Mouse (Mus musculus): ENCODE measurements around the gene Hmg20b. TPM values are rescaled to one million over a fixed set of nuclear protein-coding genes. Genes with fewer than 3 reads are reported as not detected.

Hmg20b gene
- polyA plus RNA-seq, 1 experiment from 2014 or later, result 130 TPM

DNA sequence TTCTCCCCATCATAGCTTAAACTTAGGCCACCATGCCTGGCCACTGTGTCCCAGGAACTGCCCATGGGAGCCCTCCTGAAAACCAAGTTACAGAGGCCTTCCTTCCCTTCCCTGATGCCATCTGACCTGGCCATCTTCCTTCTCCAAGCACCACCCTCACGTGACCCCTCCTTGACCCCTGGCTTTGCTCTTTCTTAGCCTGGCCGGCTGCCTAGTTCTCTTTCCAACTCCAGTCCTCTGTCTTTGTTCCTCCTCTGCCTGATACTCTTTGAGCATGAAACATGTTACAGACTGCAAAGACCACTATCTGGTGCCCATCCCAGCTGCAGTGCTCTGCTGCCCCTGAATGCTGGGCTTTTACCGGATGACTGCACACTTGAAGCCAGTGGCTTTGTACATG, 39.1 kb upstream of the Hmg20b start:
- ATAC-seq (ENCODE audit: insufficient number of reproducible peaks, insufficient read depth, low FRiP score, low TSS enrichment), result no peak
- Histone ChIP-seq H3K9ac (0 out of 2 replicates have a peak overlapping the region, but pooled peaks have one; percentile 24), H3K4me1 (peaks cover 35% of the 10 kb centered on the region), H3K27me3 (no peaks in the 10 kb centered on the region), H3K4me2 (replicated peaks) (no peak overlapping the region), H3K4me3 (no peak overlapping the region), H3K9me3 (no peaks in the 10 kb centered on the region), H3K27ac (no peak overlapping the region), H3K36me3 (peaks cover 33% of the 10 kb centered on the region)
- WGBS, result 60% methylated on average over 3 of the region's 3 CpGs

DNA sequence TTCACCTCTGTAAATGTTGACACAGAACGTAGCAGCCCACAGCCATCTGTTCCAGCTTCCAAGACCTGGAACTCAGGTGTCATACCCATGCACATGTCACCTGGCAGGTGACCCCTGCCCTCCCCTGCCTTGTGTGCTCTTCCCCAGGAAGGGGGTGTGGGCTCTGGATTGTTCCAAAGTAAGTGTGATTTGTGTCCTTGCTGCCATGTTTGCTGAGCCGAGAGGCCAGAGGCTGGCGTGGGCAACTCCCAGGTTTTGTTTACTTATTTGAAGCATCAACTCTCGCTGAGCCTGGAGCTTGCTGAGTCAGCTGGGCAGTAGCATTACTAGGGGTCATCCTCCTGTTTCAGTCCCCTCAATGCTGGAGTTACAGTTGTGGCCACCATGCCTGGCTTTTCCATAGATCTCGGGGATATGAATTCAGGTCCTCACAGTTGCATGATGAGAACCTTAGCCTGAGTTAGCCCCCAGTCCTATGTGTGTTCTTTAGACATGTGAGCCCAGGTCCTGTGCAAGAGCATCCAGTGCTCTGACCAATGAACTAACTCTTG, 38.3 kb upstream of the Hmg20b start, which contains the start of gene Gm48552:
Gm48552 (plus strand) TSS at position 501 of the 551 bp plus-strand sequence.
- Histone ChIP-seq H3K9me3 (no peaks in the 10 kb centered on the region), H3K4me2 (replicated peaks) (no peak within 1 kb of the TSS), H3K36me3 (peaks cover 33% of the 10 kb centered on the region), H3K9ac (0 out of 2 replicates have a peak within 1 kb of the TSS, but pooled peaks have one; percentile 24), H3K27ac (no peak within 1 kb of the TSS), H3K4me1 (peaks cover 31% of the 10 kb centered on the region), H3K4me3 (no peak within 1 kb of the TSS), H3K27me3 (no peaks in the 10 kb centered on the region)
- 87% methylated on average over 5 of the region's 5 CpGs for WGBS
- no peak for ATAC-seq (ENCODE audit: insufficient number of reproducible peaks, insufficient read depth, low FRiP score, low TSS enrichment)

DNA sequence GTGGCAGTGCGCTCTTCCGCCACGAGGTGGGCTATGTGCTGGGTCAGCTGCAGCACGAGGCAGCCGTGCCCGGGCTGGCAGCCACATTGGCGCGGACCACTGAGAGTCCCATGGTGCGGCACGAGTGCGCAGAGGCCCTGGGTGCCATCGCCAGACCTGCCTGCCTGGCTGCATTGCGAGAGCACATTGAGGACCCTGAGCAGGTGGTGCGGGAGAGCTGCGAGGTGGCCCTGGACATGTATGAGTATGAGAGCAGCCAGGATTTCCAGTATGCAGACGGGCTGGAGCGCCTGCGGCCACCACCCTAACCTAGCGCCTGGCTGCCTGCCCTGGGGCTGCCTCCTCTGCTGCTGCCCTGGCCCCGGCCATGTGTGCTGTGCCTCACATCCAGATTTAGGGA, 37.4 kb upstream of the Hmg20b start:
- H3K36me3 ChIP-seq, result peaks cover 33% of the 10 kb centered on the region
- H3K9me3 ChIP-seq, result no peaks in the 10 kb centered on the region
- no peak overlapping the region for H3K27ac ChIP-seq
- 96% methylated on average over 20 of the region's 20 CpGs for WGBS
- H3K9ac ChIP-seq, result no peak overlapping the region
- no peak for ATAC-seq (ENCODE audit: insufficient number of reproducible peaks, insufficient read depth, low FRiP score, low TSS enrichment)
- H3K4me2 ChIP-seq (replicated peaks), result no peak overlapping the region
- H3K4me3 ChIP-seq, result no peak overlapping the region
- peaks cover 22% of the 10 kb centered on the region for H3K4me1 ChIP-seq
- H3K27me3 ChIP-seq, result no peaks in the 10 kb centered on the region

DNA sequence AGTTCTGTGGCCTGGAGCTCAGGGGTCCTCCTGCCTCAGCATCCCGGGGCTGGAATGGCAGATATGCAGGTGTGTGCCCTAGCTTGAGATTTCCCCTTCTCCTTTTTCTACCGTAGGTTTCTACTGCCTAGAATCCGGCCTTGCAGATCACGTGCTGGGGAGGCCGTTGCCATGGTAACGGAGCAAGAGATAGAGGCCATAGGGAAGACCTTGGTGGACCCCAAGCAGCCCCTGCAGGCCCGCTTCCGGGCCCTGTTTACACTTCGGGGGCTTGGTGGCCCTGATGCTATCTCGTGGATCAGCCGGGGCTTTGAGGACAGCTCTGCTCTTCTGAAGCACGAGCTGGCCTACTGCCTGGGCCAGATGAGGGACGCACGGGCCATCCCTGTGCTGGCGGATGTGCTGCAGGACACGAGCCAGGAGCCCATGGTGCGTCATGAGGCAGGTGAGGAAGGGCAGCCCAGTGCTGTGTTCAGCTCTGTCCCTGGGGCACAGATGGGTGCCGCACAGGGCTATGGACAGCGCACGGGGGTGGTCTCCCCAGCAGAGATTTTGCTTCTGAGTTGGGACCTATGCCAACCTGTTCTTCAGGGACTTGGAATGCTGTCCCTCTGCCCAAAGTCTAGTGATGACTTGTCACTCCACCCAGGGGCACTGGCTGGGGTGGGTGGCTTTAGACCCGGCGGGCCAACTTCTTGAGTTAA, 35.5 kb upstream of the Hmg20b start:
- Histone ChIP-seq H3K27ac (no peak overlapping the region), H3K9ac (peak overlapping the region; percentile 75; the same call in 1 of the 2 replicates), H3K4me2 (replicated peaks) (peak overlapping the region; percentile 82), H3K4me3 (peak overlapping the region; percentile 78; the same call in 1 of the 2 replicates), H3K4me1 (peaks cover 22% of the 10 kb centered on the region), H3K27me3 (no peaks in the 10 kb centered on the region), H3K9me3 (no peaks in the 10 kb centered on the region), H3K36me3 (peaks cover 33% of the 10 kb centered on the region)
- 88% methylated on average over 22 of the region's 22 CpGs for WGBS
- ATAC-seq (ENCODE audit: insufficient number of reproducible peaks, insufficient read depth, low FRiP score, low TSS enrichment), result no peak

DNA sequence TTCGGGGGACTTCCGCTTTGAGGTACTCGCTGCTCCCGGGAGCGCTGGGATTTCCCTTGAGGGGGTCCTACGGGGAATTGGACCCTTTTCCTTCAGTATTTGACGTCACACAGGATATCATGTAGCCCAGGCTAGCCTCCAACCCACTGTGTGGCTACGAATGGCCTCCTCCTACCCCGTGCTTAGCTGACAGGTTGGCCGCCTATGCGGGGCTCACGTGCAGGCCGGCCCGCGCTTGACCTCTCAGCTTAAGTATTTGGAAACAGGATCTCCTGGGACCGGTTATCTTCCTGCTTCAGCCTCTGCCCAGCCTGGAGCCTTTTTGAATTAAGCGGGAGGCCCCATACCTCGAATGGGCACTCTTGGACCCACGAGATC, 34.3 kb upstream of the Hmg20b start:
- H3K9me3 ChIP-seq, result no peaks in the 10 kb centered on the region
- peaks cover 33% of the 10 kb centered on the region for H3K36me3 ChIP-seq
- H3K27me3 ChIP-seq, result no peaks in the 10 kb centered on the region
- H3K4me2 ChIP-seq (replicated peaks), result peak overlapping the region; percentile 82
- 0 out of 2 replicates have a peak, but pooled peaks have one; percentile 10 for ATAC-seq (ENCODE audit: insufficient number of reproducible peaks, insufficient read depth, low FRiP score, low TSS enrichment)
- peak overlapping the region; percentile 75 for H3K9ac ChIP-seq
- peak overlapping the region; percentile 78 for H3K4me3 ChIP-seq
- H3K4me1 ChIP-seq, result peaks cover 18% of the 10 kb centered on the region
- under 1% methylated on average over 19 of the region's 19 CpGs for WGBS
- H3K27ac ChIP-seq, result peak overlapping the region; percentile 85

DNA sequence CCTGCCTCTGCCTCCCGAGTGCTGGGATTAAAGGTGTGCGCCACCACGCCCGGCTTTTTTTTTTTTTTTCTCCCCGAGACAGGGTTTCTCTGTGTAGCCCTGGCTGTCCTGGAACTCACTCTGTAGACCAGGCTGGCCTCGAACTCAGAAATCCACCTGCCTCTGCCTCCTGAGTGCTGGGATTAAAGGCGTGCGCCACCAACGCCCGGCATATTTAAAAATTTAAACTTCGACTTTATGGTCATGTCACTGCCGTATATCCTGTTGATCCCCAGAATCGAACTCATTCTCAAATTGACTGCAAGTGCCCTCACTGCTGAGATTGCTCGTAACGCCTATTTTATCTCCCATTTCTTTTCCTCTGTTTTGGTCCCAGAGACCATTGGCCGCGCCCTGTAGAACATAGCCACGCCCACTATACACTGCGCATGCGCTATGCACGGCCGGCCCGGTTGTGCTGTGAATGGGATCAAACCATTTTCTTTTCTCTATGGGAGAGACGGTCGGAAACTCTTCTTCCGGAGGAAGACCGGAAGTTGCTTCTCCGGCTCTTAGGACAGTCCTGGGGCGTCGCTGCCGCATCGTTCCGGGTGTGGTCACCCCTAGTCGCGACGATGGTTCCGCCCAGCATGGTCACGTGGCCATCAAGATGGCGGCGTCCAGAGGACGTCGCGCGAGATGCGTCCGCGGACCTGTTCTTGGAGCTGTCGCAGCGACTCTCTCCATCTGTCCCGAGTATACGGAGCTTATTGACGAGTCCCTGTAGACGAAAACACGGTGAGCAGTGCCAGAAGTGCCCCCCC, 33.7 kb upstream of the Hmg20b start, which contains the start of the genes Dohh and Gm48551:
Dohh (plus strand) TSS at position 627 of the 803 bp plus-strand sequence.
Gm48551 (plus strand) TSS at position 665 of the 803 bp plus-strand sequence.
- peak; percentile 92 for ATAC-seq (ENCODE audit: insufficient number of reproducible peaks, insufficient read depth, low FRiP score, low TSS enrichment)
- Histone ChIP-seq H3K9ac (peak within 1 kb of the TSS; percentile 75), H3K4me1 (peaks cover 17% of the 10 kb centered on the region), H3K4me3 (peak within 1 kb of the TSS; percentile 78), H3K9me3 (no peaks in the 10 kb centered on the region), H3K27ac (peak within 1 kb of the TSS; percentile 85), H3K4me2 (replicated peaks) (peak within 1 kb of the TSS; percentile 82), H3K36me3 (peaks cover 33% of the 10 kb centered on the region), H3K27me3 (no peaks in the 10 kb centered on the region)
- whole genome bisulfite sequencing, result 9% methylated on average over 54 of the region's 54 CpGs

DNA sequence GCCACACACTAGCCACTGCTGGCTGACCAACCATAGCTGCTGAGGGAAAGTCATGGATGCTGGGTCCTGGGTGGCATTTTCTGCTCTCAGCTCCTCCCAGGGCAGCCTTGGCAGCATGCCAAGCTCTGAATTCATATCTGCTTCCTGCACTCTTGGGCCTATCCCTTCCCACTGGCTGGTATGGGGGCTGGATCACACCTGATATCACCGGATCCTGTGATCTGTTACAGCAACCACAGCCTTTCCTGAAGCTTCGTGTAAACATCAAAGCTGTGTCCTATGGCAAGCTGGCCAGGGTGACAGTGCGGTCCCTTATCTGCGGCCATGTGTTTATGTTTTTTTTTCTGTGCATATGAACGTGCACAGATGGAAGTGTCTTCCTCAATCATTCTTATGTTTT, 31.8 kb upstream of the Hmg20b start:
- Histone ChIP-seq H3K27ac (no peak overlapping the region; the same call in 1 of the 2 replicates), H3K9ac (peak overlapping the region; percentile 10; the same call in 1 of the 2 replicates), H3K4me3 (no peak overlapping the region), H3K4me2 (replicated peaks) (no peak overlapping the region), H3K36me3 (peaks cover 14% of the 10 kb centered on the region), H3K4me1 (peaks cover 23% of the 10 kb centered on the region), H3K9me3 (no peaks in the 10 kb centered on the region), H3K27me3 (no peaks in the 10 kb centered on the region)
- 85% methylated on average over 5 of the region's 5 CpGs for WGBS
- ATAC-seq (ENCODE audit: insufficient number of reproducible peaks, insufficient read depth, low FRiP score, low TSS enrichment), result no peak

DNA sequence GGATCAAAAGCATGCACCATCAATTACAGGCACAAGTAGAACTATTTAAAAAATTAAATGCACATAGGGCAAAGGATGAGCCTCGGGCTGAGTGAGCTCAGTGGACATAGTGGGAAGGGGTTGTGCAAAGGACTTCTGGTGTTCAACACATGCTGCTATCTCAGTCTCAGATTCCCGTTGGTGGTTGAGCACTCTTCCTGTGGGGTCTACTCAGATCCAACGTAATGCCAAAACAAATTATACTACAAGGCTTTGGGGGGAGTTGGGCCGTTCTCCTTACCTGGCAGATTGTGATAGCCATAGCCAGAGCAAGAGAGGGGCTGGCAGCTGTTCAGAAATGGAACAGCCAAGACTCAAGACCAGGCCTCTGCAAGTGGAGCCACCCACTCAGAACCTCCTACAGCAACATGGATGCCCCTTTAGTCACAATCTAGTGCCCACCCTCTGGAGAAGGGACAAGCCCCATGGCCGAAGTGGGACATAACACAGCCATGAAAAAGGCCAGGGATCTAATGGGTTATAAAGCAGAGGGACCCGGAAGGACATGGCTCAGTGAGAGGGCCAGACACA, 29.6 kb upstream of the Hmg20b start:
- no peak overlapping the region for H3K9ac ChIP-seq
- whole genome bisulfite sequencing, result 85% methylated on average over 6 of the region's 6 CpGs
- no peak overlapping the region for H3K27ac ChIP-seq
- H3K27me3 ChIP-seq, result no peaks in the 10 kb centered on the region
- H3K9me3 ChIP-seq, result no peaks in the 10 kb centered on the region
- H3K4me3 ChIP-seq, result no peak overlapping the region
- H3K36me3 ChIP-seq, result peaks cover 11% of the 10 kb centered on the region
- no peak for ATAC-seq (ENCODE audit: insufficient number of reproducible peaks, insufficient read depth, low FRiP score, low TSS enrichment)
- H3K4me1 ChIP-seq, result peaks cover 24% of the 10 kb centered on the region
- no peak overlapping the region for H3K4me2 ChIP-seq (replicated peaks)

DNA sequence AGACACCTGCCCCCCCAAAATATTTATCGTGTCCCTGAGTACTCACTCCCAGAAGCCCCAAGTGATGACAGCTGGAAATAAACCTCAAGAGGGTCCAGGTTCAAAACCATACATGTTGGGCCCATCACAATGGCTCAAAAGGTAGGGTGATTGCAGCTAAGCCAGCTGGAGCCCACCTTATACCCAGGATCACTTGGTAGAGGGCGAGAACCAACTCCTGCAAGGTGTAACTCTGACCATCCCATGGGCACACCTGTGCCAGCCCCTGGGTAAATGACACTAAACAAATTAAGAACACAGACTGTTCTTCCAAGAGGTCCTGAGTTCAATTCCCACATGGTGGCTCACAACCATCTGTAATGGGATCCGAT, 28.9 kb upstream of the Hmg20b start:
- Histone ChIP-seq H3K9ac (peak overlapping the region; percentile 28), H3K27me3 (no peaks in the 10 kb centered on the region), H3K4me2 (replicated peaks) (peak overlapping the region; percentile 79), H3K27ac (peak overlapping the region; percentile 78), H3K36me3 (peaks cover 14% of the 10 kb centered on the region), H3K9me3 (no peaks in the 10 kb centered on the region), H3K4me3 (peak overlapping the region; percentile 85), H3K4me1 (peaks cover 22% of the 10 kb centered on the region)
- ATAC-seq (ENCODE audit: insufficient number of reproducible peaks, insufficient read depth, low FRiP score, low TSS enrichment), result no peak
- WGBS, result 55% methylated on average over 3 of the region's 3 CpGs

DNA sequence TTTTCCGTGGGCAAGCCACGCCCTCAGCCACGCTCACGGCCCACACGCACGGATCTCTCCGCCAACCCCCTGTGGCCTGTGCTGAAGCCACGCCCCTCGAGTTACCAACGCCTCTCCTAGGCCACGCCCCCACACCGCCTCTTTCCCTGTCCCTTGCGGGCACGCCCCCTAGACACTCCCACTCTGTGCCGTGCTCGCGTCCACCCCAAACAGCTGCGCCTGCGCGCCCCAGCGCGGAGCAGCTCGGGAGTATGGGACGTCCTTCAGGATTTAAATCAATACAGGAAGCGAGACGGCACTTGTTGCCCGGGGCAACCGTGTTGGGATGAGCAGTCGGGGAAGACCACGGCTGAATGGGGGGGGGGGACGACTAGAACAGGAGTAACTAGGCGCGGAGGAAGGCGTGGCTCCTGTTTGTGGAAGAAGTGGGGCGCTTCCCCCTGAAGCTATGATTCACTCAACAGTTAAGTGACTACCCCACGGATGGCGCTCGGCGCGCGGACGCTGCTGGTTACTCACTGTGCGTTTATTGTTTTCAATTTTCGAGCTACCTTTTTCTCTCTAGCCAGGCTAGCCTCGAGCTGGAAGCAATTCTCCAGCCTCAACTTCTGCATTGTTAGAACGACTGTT, 28.4 kb upstream of the Hmg20b start:
- Histone ChIP-seq H3K27me3 (no peaks in the 10 kb centered on the region), H3K4me3 (peak overlapping the region; percentile 85), H3K4me1 (peaks cover 22% of the 10 kb centered on the region), H3K9ac (peak overlapping the region; percentile 28), H3K36me3 (peaks cover 19% of the 10 kb centered on the region), H3K9me3 (no peaks in the 10 kb centered on the region), H3K4me2 (replicated peaks) (peak overlapping the region; percentile 79), H3K27ac (peak overlapping the region; percentile 78)
- under 1% methylated on average over 45 of the region's 46 CpGs for WGBS
- peak; percentile 93 for ATAC-seq (ENCODE audit: insufficient number of reproducible peaks, insufficient read depth, low FRiP score, low TSS enrichment)
